Mouse (Mus musculus): ENCODE data around the gene Cnnm3. TPM values are rescaled to one million over a fixed set of nuclear protein-coding genes. Genes with fewer than 3 reads are reported as not detected.
A peak's percentile ranks its signal among the peaks of the same experiment; 100 is the strongest.

Gene Cnnm3
- polyA plus RNA-seq, 1 experiment from 2014 or later = 3.2 TPM

DNA sequence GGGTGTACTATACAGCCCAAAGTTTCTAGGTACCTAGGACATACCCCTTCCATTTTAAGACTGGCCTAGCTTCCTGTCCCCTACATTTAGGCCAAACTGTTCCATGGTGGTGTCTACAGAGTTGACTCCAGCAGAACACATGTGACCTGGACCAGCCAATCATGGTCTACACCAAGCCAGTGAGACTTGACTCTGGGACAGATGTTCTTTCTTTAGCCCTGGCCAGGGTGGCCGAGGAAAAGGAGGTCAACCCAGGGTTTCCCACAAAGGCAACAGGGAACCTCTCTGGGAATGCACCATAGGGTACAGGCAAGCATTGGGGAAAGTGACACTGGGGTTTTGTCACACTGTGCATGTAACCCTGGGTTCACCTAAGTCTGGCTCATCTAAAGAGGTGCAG is 61.0 kb downstream of the Cnnm3 start:
- Histone ChIP-seq H3K9me3 (no peaks in the 10 kb centered on the region), H3K27ac (no peak overlapping the region), H3K4me1 (peaks cover 76% of the 10 kb centered on the region), H3K27me3 (no peaks in the 10 kb centered on the region), H3K36me3 (no peaks in the 10 kb centered on the region), H3K4me2 (no peak overlapping the region), H3K9ac (no peak overlapping the region), H3K4me3 (no peak overlapping the region)
- no peak for ATAC-seq (ENCODE audit: borderline replicate concordance, extremely low read depth, low FRiP score, low TSS enrichment)
- WGBS = 72% methylated on average over 1 of the region's 1 CpGs

GRCm38 (mm10) chr1:36573524-36573923 is 61.9 kb downstream of the Cnnm3 start:
- peak overlapping the region; percentile 77 for H3K27ac ChIP-seq
- H3K4me2 ChIP-seq = no peak overlapping the region
- H3K9ac ChIP-seq = no peak overlapping the region
- ATAC-seq (ENCODE audit: borderline replicate concordance, extremely low read depth, low FRiP score, low TSS enrichment) = no peak
- H3K27me3 ChIP-seq = no peaks in the 10 kb centered on the region
- peaks cover 67% of the 10 kb centered on the region for H3K4me1 ChIP-seq
- WGBS = 69% methylated on average over 8 of the region's 8 CpGs
- no peak overlapping the region for H3K4me3 ChIP-seq
- H3K36me3 ChIP-seq = no peaks in the 10 kb centered on the region
- no peaks in the 10 kb centered on the region for H3K9me3 ChIP-seq

DNA sequence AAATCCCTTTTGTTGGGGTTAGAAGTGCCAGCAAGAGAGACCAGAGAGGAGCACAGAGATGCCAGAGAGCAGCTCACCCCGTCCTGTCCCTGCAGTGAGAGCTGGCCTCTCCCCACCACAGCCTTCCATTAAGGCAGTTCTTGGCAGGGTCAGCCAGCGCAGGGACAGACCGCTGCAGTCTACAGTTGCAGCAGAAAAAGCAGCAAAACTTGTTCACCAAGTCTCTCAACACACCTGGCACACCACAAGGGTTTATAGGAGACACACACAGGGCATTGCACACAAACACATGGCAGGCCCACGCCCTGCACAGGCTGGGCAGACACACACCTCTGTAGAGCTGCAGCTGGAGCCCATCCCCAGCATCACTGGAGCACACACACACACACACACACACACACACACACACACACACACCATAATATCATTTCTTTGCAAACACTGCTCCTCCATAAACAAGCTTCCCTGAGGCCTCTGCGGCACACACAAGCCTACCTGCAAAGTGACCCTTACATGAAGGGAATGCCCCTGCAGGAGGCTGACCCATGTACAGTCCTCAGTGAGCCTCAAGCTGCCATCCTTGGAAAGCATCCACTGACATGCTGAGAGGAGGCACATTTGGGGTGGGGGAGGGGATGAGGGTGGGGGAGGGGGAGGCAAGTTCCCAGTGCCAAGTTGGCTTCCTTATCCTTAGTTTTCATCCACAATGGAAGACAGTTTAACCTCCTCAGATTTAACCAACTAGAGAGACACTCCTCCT is 62.7 kb downstream of the Cnnm3 start:
- H3K9ac ChIP-seq = no peak overlapping the region
- H3K27ac ChIP-seq = peak overlapping the region; percentile 77
- peak; percentile 23; the same call in 1 of the 2 replicates for ATAC-seq (ENCODE audit: borderline replicate concordance, extremely low read depth, low FRiP score, low TSS enrichment)
- WGBS = 73% methylated on average over 5 of the region's 5 CpGs
- no peak overlapping the region for H3K4me2 ChIP-seq
- H3K4me1 ChIP-seq = peaks cover 59% of the 10 kb centered on the region
- H3K27me3 ChIP-seq = no peaks in the 10 kb centered on the region
- H3K4me3 ChIP-seq = no peak overlapping the region
- no peaks in the 10 kb centered on the region for H3K36me3 ChIP-seq
- no peaks in the 10 kb centered on the region for H3K9me3 ChIP-seq

DNA sequence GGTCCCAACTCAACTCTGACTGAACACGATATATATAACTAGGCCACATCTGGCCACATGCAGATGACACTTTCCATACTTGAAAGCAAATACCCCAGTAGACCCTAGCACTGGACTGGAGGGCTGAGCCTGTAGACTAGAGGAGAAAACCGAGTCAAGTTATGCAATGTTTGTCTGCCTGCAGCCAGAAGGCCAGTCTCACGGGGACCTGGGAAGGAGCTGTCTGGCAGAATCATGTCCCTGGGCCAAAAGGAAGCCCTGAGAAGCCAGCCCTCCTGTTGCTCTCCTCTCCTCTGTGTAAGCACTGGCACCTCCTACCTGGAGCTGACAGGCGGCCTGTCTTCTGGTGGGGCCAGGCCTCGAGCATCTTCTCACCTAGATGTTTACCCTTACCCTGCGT is 63.7 kb downstream of the Cnnm3 start:
- 53% methylated on average over 6 of the region's 6 CpGs for WGBS
- Histone ChIP-seq H3K27ac (no peak overlapping the region), H3K27me3 (no peaks in the 10 kb centered on the region), H3K4me1 (peaks cover 59% of the 10 kb centered on the region), H3K36me3 (no peaks in the 10 kb centered on the region), H3K9ac (no peak overlapping the region), H3K4me2 (no peak overlapping the region), H3K4me3 (no peak overlapping the region), H3K9me3 (no peaks in the 10 kb centered on the region)
- no peak for ATAC-seq (ENCODE audit: borderline replicate concordance, extremely low read depth, low FRiP score, low TSS enrichment)

DNA sequence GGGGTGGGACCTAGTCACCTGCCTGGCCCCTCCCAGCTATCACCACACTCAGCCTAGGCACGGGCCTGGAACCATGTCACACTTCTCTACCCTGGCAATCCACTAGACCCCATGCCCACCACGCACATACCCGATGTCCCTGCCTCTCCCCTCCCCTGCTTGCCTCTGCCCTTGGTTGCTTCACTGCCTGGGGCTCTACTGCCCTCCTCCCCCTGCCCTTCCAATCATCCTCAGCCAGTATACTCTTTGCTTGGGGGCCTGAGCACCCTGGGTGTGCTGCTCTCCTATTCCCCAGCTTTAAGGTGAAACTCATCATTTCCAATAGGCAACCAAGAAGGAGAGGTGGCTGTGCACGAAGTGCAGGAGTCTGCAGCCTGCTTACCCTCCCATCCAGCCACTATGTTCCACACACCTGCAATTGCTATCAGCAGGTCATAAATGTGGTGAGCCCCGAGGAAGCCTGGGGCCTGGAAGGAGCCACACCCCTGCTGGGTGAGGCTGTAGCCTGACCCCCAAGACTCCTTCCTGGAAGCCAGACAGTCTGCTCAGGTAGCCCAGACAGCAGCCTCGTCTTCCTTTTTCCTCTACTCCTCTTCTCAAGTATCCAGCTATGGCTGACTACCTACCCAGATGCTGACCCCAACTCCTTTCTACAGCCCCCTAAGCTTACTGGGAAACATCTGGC is 65.5 kb downstream of the Cnnm3 start:
- Histone ChIP-seq H3K27ac (no peak overlapping the region), H3K4me1 (peaks cover 60% of the 10 kb centered on the region), H3K9ac (no peak overlapping the region), H3K36me3 (no peaks in the 10 kb centered on the region), H3K9me3 (no peaks in the 10 kb centered on the region), H3K4me2 (no peak overlapping the region), H3K27me3 (no peaks in the 10 kb centered on the region), H3K4me3 (no peak overlapping the region)
- ATAC-seq (ENCODE audit: borderline replicate concordance, extremely low read depth, low FRiP score, low TSS enrichment) = no peak
- 70% methylated on average over 6 of the region's 6 CpGs for WGBS

Small RNA genes within 50 kb of the gene (microRNA-seq; reads per million reads assigned to microRNA genes)
- not detected for gene Gm47280

Other genes starting within 250 kb of the Cnnm3 start
- 8.0 and 8.3 TPM in 2 replicates for gene Neurl3, start 237.2 kb upstream of the Cnnm3 start, polyA plus RNA-seq (2015; fragmentation: Nextera tagmentation; extraction: Ambion mirVana)
- gene Arid5a, start 204.1 kb upstream of the Cnnm3 start, polyA plus RNA-seq (2015; fragmentation: Nextera tagmentation; extraction: Ambion mirVana) = 8.0 and 8.9 TPM in 2 replicates
- 37.5 and 40.8 TPM in 2 replicates for gene Kansl3, start 142.7 kb upstream of the Cnnm3 start, polyA plus RNA-seq (2015; fragmentation: Nextera tagmentation; extraction: Ambion mirVana)
- 0.57 and 0.66 TPM in 2 replicates for gene Fer1l5, start 139.6 kb upstream of the Cnnm3 start, polyA plus RNA-seq (2015; fragmentation: Nextera tagmentation; extraction: Ambion mirVana)
- 47.0 and 49.5 TPM in 2 replicates for gene Lman2l, start 66.6 kb upstream of the Cnnm3 start, polyA plus RNA-seq (2015; fragmentation: Nextera tagmentation; extraction: Ambion mirVana)
- 10.8 and 12.5 TPM in 2 replicates for gene Cnnm4, start 40.2 kb upstream of the Cnnm3 start, polyA plus RNA-seq (2015; fragmentation: Nextera tagmentation; extraction: Ambion mirVana)
- gene Ankrd23, start 25.0 kb downstream of the Cnnm3 start, polyA plus RNA-seq (2015; fragmentation: Nextera tagmentation; extraction: Ambion mirVana) = 12.4 and 15.9 TPM in 2 replicates
- 0.25 TPM in 1 of 2 replicates, not detected in the other for gene Gm42417, start 27.6 kb downstream of the Cnnm3 start, polyA plus RNA-seq (2015; fragmentation: Nextera tagmentation; extraction: Ambion mirVana)
- gene Ankrd39, start 35.6 kb downstream of the Cnnm3 start, polyA plus RNA-seq (2015; fragmentation: Nextera tagmentation; extraction: Ambion mirVana) = 20.3 and 26.0 TPM in 2 replicates
- gene Sema4c, start 46.5 kb downstream of the Cnnm3 start, polyA plus RNA-seq (2015; fragmentation: Nextera tagmentation; extraction: Ambion mirVana) = 19.3 and 19.9 TPM in 2 replicates
- gene Fam178b, start 171.3 kb downstream of the Cnnm3 start, polyA plus RNA-seq (2015; fragmentation: Nextera tagmentation; extraction: Ambion mirVana) = 3.4 and 4.5 TPM in 2 replicates
- gene Cox5b, start 179.6 kb downstream of the Cnnm3 start, polyA plus RNA-seq (2015; fragmentation: Nextera tagmentation; extraction: Ambion mirVana) = 506 and 539 TPM in 2 replicates
- gene 4933424G06Rik, start 198.3 kb downstream of the Cnnm3 start, polyA plus RNA-seq (2015; fragmentation: Nextera tagmentation; extraction: Ambion mirVana) = not detected in 2 replicates
- 97.9 and 99.8 TPM in 2 replicates for gene Actr1b, start 202.6 kb downstream of the Cnnm3 start, polyA plus RNA-seq (2015; fragmentation: Nextera tagmentation; extraction: Ambion mirVana)
- gene Zap70, start 249.9 kb downstream of the Cnnm3 start, polyA plus RNA-seq (2015; fragmentation: Nextera tagmentation; extraction: Ambion mirVana) = 0.79 and 1.5 TPM in 2 replicates

Measured in lung, embryonic 15.5 days (tissue).